In genomic region chr8:47211226-47211625, GRCm38 (mm10) we compare ENCODE assay signal across 29 mouse cellular contexts.
DNase-seq lines count a peak whose midpoint lies in the region; ATAC-seq and TF ChIP-seq lines count a peak whose summit lies in the region.
"Had no signal": no experiment of that assay in that cellular context is flagged by ENCODE, and none has a peak within 500 bp of the region (broad histone marks: within the 10 kb centered on the region; RNA-seq: fewer than 3 reads in every experiment).

No protein-coding gene starts in this region.

- no peak overlapping the region for H3K27ac ChIP-seq in lung, embryonic 14.5 days (ENCODE audit: low read depth)
- peak overlapping the region; percentile 73 for H3K27ac ChIP-seq in embryonic facial prominence, embryonic 12.5 days
- no peak overlapping the region for H3K27ac ChIP-seq in limb, embryonic 10.5 days
- H3K27ac ChIP-seq in intestine, postnatal 0 days (ENCODE audit: low read depth, low read length): no peak overlapping the region
- H3K27ac ChIP-seq in midbrain, embryonic 11.5 days (ENCODE audit: low read depth, low read length): no peak overlapping the region
- no peak overlapping the region for H3K27ac ChIP-seq in neural tube, embryonic 15.5 days (replicated peaks)
- H3K27ac ChIP-seq: liver, embryonic 12.5 days; midbrain, embryonic 15.5 days; neural tube, embryonic 13.5 days had no signal

- H3K9me3 ChIP-seq in lung, embryonic 14.5 days (ENCODE audit: low read depth, low read length): no peaks in the 10 kb centered on the region
- no peaks in the 10 kb centered on the region for H3K9me3 ChIP-seq in embryonic facial prominence, embryonic 12.5 days
- no peaks in the 10 kb centered on the region for H3K9me3 ChIP-seq in limb, embryonic 10.5 days (replicated peaks)
- H3K9me3 ChIP-seq in intestine, postnatal 0 days (ENCODE audit: control insufficient read depth): no peaks in the 10 kb centered on the region
- H3K9me3 ChIP-seq in midbrain, embryonic 11.5 days (ENCODE audit: control insufficient read depth, low read length): no peaks in the 10 kb centered on the region
- no peaks in the 10 kb centered on the region for H3K9me3 ChIP-seq in neural tube, embryonic 15.5 days (replicated peaks)
- H3K9me3 ChIP-seq: G1E; liver, embryonic 12.5 days; midbrain, embryonic 15.5 days; neural tube, embryonic 13.5 days had no signal

- no peak for TF ChIP-seq CTCF in lung, embryonic 14.5 days (IDR thresholded peaks at IDR 0.05; ENCODE audit: low read depth)
- TF ChIP-seq CTCF in intestine, postnatal 0 days (IDR thresholded peaks at IDR 0.05; ENCODE audit: low read depth): no peak

- 52% methylated on average over 9 of the region's 9 CpGs for WGBS in lung, embryonic 14.5 days
- WGBS in embryonic facial prominence, embryonic 12.5 days: 16% methylated on average over 9 of the region's 9 CpGs
- 26% methylated on average over 9 of the region's 9 CpGs for WGBS in limb, embryonic 10.5 days
- 83% methylated on average over 9 of the region's 9 CpGs for WGBS in intestine, postnatal 0 days
- WGBS in midbrain, embryonic 11.5 days: 77% methylated on average over 9 of the region's 9 CpGs
- 83% methylated on average over 9 of the region's 9 CpGs for WGBS in neural tube, embryonic 15.5 days

- H3K4me1 ChIP-seq in lung, embryonic 14.5 days (ENCODE audit: insufficient read depth): no peaks in the 10 kb centered on the region; the same call in 1 of the 2 replicates
- H3K4me1 ChIP-seq in embryonic facial prominence, embryonic 12.5 days: peaks cover 34% of the 10 kb centered on the region
- H3K4me1 ChIP-seq in limb, embryonic 10.5 days: peaks cover 38% of the 10 kb centered on the region
- H3K4me1 ChIP-seq in intestine, postnatal 0 days (replicated peaks; ENCODE audit: control insufficient read depth, insufficient read depth, low read length): no peaks in the 10 kb centered on the region
- no peaks in the 10 kb centered on the region for H3K4me1 ChIP-seq in midbrain, embryonic 11.5 days (ENCODE audit: control insufficient read depth, insufficient read depth, low read length)
- H3K4me1 ChIP-seq in neural tube, embryonic 15.5 days: peaks cover 36% of the 10 kb centered on the region
- H3K4me1 ChIP-seq: liver, embryonic 12.5 days had no signal

- no peak for ATAC-seq in lung, embryonic 14.5 days (ENCODE audit: insufficient read depth)
- no peak for ATAC-seq in embryonic facial prominence, embryonic 12.5 days (ENCODE audit: insufficient number of reproducible peaks, insufficient read depth, low FRiP score, low TSS enrichment)
- no peak for ATAC-seq in intestine, postnatal 0 days
- no peak for ATAC-seq in midbrain, embryonic 11.5 days (ENCODE audit: low FRiP score)
- ATAC-seq in neural tube, embryonic 15.5 days (ENCODE audit: low FRiP score): no peak
- ATAC-seq: forebrain, embryonic 14.5 days; liver, embryonic 12.5 days; midbrain, embryonic 15.5 days; Patski had no signal

- H3K27me3 ChIP-seq in lung, embryonic 14.5 days (ENCODE audit: insufficient read depth, low read length): no peaks in the 10 kb centered on the region
- no peaks in the 10 kb centered on the region for H3K27me3 ChIP-seq in embryonic facial prominence, embryonic 12.5 days
- no peaks in the 10 kb centered on the region for H3K27me3 ChIP-seq in limb, embryonic 10.5 days (ENCODE audit: low read depth, poor library complexity, severe bottlenecking)
- H3K27me3 ChIP-seq in intestine, postnatal 0 days (replicated peaks; ENCODE audit: control insufficient read depth, insufficient read depth, low read length): no peaks in the 10 kb centered on the region
- H3K27me3 ChIP-seq in midbrain, embryonic 11.5 days (ENCODE audit: control insufficient read depth, insufficient read depth, low read length): no peaks in the 10 kb centered on the region
- no peaks in the 10 kb centered on the region for H3K27me3 ChIP-seq in neural tube, embryonic 15.5 days (replicated peaks)
- H3K27me3 ChIP-seq: CH12.LX; liver, embryonic 12.5 days; midbrain, embryonic 15.5 days; neural tube, embryonic 13.5 days; Patski had no signal

- no peaks in the 10 kb centered on the region for H3K36me3 ChIP-seq in lung, embryonic 14.5 days (ENCODE audit: insufficient read depth)
- H3K36me3 ChIP-seq in embryonic facial prominence, embryonic 12.5 days: no peaks in the 10 kb centered on the region
- no peaks in the 10 kb centered on the region for H3K36me3 ChIP-seq in limb, embryonic 10.5 days
- no peaks in the 10 kb centered on the region for H3K36me3 ChIP-seq in intestine, postnatal 0 days (ENCODE audit: control insufficient read depth, insufficient read depth)
- H3K36me3 ChIP-seq in midbrain, embryonic 11.5 days (ENCODE audit: control insufficient read depth, insufficient read depth, low read length): no peaks in the 10 kb centered on the region
- H3K36me3 ChIP-seq in neural tube, embryonic 15.5 days: no peaks in the 10 kb centered on the region
- H3K36me3 ChIP-seq: G1E; liver, embryonic 12.5 days; midbrain, embryonic 15.5 days; neural tube, embryonic 13.5 days had no signal

- no peak overlapping the region for H3K4me3 ChIP-seq in lung, embryonic 14.5 days (ENCODE audit: low read depth, low read length)
- no peak overlapping the region for H3K4me3 ChIP-seq in embryonic facial prominence, embryonic 12.5 days
- H3K4me3 ChIP-seq in limb, embryonic 10.5 days: 0 out of 2 replicates have a peak overlapping the region, but pooled peaks have one; percentile 4
- no peak overlapping the region for H3K4me3 ChIP-seq in intestine, postnatal 0 days (ENCODE audit: low read depth, low read length)
- no peak overlapping the region for H3K4me3 ChIP-seq in midbrain, embryonic 11.5 days (ENCODE audit: low read depth, low read length)
- no peak overlapping the region for H3K4me3 ChIP-seq in neural tube, embryonic 15.5 days (replicated peaks)
- H3K4me3 ChIP-seq: liver, embryonic 12.5 days; midbrain, embryonic 15.5 days; myocyte; neural tube, embryonic 13.5 days had no signal

- DNase-seq in lung, embryonic 14.5 days: peak; percentile 53
- DNase-seq in lung, postnatal 25 days (ENCODE audit: low spot score): no peak
- no peak for DNase-seq in limb, embryonic 10.5 days (ENCODE audit: low spot score)
- DNase-seq in midbrain, embryonic 11.5 days (ENCODE audit: low spot score, missing footprints): no peak
- DNase-seq: adrenal gland, adult 2 months; B cell, adult 2 months; cerebellum, adult 11 months; cerebellum, postnatal 10 days; gastrocnemius, postnatal 10 days; kidney, adult 8-10 months; kidney, postnatal 25 days; layer of hippocampus, postnatal 36 days; lung, adult 18-20 months; lung, postnatal 4 days; right cerebral cortex, adult 18-20 months; right cerebral cortex, postnatal 4 days; thymus, postnatal 14 days had no signal

- no peak overlapping the region for H3K4me2 ChIP-seq in lung, embryonic 14.5 days
- H3K4me2 ChIP-seq in embryonic facial prominence, embryonic 12.5 days (replicated peaks): peak overlapping the region; percentile 32
- no peak overlapping the region for H3K4me2 ChIP-seq in intestine, postnatal 0 days (replicated peaks; ENCODE audit: low read depth)
- no peak overlapping the region for H3K4me2 ChIP-seq in midbrain, embryonic 11.5 days
- H3K4me2 ChIP-seq in neural tube, embryonic 15.5 days: no peak overlapping the region
- H3K4me2 ChIP-seq: heart, embryonic 11.5 days; liver, embryonic 12.5 days; midbrain, embryonic 15.5 days; neural tube, embryonic 13.5 days had no signal

- H3K9ac ChIP-seq in lung, embryonic 14.5 days: no peak overlapping the region
- no peak overlapping the region for H3K9ac ChIP-seq in embryonic facial prominence, embryonic 12.5 days
- H3K9ac ChIP-seq in intestine, postnatal 0 days (ENCODE audit: low read depth, low read length): no peak overlapping the region
- no peak overlapping the region for H3K9ac ChIP-seq in midbrain, embryonic 11.5 days (ENCODE audit: low read length)
- H3K9ac ChIP-seq in neural tube, embryonic 15.5 days (replicated peaks): no peak overlapping the region
- H3K9ac ChIP-seq: liver, embryonic 12.5 days; midbrain, embryonic 15.5 days; neural tube, embryonic 13.5 days had no signal
